Mouse (Mus musculus) heart, embryonic 10.5 days (tissue): ENCODE measurements around the gene Hspb8. TPM values are rescaled to one million over a fixed set of nuclear protein-coding genes. Genes with fewer than 3 reads are reported as not detected.

Experiments
- DNase-seq: peaks from one replicate; pipeline ENCODE4 v3.0.0-alpha.2; 2017; ENCODE audit warnings: low spot score
- H3K27ac ChIP-seq: fragments of 300-500 bp; sonication (generic); 2 replicates; pipeline ENCODE4 v1.5.1; 2016; ENCODE audit warnings: mild to moderate bottlenecking
- H3K27me3 ChIP-seq: fragments of 300-500 bp; sonication (generic); 2 replicates; pipeline ENCODE4 v1.6.1; 2016; ENCODE audit warnings: mild to moderate bottlenecking; ENCODE audit not compliant: poor library complexity, insufficient read depth, severe bottlenecking
- H3K36me3 ChIP-seq: fragments of 300-500 bp; sonication (generic); 2 replicates; pipeline ENCODE4 v1.6.1; 2016; ENCODE audit warnings: mild to moderate bottlenecking, moderate library complexity
- H3K4me1 ChIP-seq: fragments of 300-500 bp; sonication (generic); 2 replicates; pipeline ENCODE4 v1.6.1; 2016; ENCODE audit warnings: mild to moderate bottlenecking
- H3K4me3 ChIP-seq: fragments of 300-500 bp; sonication (generic); 2 replicates; pipeline ENCODE4 v1.5.1; 2016; ENCODE audit warnings: mild to moderate bottlenecking, moderate library complexity
- H3K9me3 ChIP-seq: fragments of 300-500 bp; sonication (generic); 2 replicates; pipeline ENCODE4 v1.6.1; 2016; ENCODE audit warnings: mild to moderate bottlenecking, moderate library complexity
- WGBS: fragments of 180-500 bp; shearing (Covaris S2); methylation state at CpG from one replicate; pipeline ENCODE4 v1.1.7; 2016; 5-methylcytosine and 5-hydroxymethylcytosine counted together
- polyA plus RNA-seq: library from polyadenylated mRNA; unstranded; fragments of >200 nt; fragmentation: Nextera tagmentation; extraction: Ambion mirVana; gene quantifications from 2 replicates; pipeline ENCODE4 v1.2.1, GENCODE M21; 2016

Gene Hspb8
- 26.9 and 40.5 TPM in 2 replicates for polyA plus RNA-seq

DNA sequence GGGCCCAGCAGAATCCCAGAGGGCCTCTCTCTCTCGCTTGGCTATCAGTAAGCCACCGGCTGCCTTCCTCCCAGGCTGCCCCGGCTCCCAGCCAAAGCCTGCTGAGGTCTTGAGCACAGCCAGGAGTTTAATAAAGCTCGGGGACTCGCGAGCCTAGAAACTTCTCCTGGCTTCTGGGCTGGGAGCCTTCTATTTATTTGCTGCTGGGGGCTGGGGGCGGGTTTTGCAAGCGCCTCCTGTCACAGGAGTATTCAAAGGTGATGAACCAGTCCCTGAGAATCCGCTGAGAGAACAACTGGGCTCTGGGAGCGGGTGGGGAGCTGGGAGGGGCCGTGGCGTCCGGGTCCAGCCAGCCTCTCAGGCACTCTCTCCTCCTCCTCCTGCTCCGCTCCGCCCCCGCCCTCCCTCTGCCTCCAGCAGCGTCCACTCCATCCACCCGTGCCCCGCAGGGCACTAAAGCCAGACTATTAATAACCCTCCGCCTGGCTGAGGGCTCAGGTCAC lies at the start of gene Hspb8:
Gene Hspb8 (minus strand): TSS at position 166 of the 503 bp plus-strand sequence.
- no peaks in the 10 kb centered on the region for H3K9me3 ChIP-seq
- DNase-seq = peak; percentile 94

DNA sequence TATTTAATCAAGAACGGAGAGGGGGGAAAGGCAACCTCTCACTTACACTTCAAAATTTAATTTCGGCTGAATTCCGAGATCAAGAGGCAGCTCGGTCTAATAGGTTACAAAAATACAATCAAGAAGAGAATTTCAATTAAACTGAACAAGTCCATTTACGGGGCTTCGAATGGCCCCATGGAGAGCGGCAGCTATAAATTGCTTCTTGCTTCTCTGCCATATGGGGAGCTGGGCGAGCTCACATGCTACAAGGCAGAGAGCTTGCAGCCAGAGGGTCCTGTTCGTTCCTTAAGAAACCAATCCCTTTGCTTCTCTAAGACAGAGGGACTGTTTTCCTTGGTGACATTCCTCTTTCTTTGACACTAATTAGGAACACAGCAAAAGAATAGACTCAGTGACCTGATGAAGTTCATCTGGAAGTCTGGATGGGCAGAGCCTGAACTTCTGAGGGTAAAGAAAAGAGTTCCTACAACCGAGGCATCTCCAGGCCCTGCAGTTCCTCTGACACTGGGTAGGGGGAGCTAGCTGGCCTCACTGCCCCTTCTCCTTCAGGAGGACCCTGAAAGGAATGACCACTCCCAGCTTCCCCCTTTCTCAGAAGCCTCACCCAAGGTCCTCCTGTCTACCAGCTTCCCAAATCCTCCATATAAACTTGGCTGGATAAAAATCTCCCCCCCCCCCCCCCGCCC lies 38.8 kb upstream of the Hspb8 start:
- H3K9me3 ChIP-seq = peaks cover 5% of the 10 kb centered on the region; the same call in 1 of the 2 replicates
- no peak overlapping the region for H3K4me3 ChIP-seq
- H3K36me3 ChIP-seq = no peaks in the 10 kb centered on the region
- no peak for DNase-seq
- H3K27me3 ChIP-seq = no peaks in the 10 kb centered on the region
- no peaks in the 10 kb centered on the region for H3K4me1 ChIP-seq
- 61% methylated on average over 11 of the region's 11 CpGs for WGBS
- no peak overlapping the region for H3K27ac ChIP-seq

More for the DNA sequence above, at the start of gene Hspb8:
- H3K4me3 ChIP-seq = peak within 1 kb of the TSS; percentile 63
- 0 out of 2 replicates have a peak, but pooled peaks cover 3% of the 10 kb centered on the region for H3K36me3 ChIP-seq
- H3K27me3 ChIP-seq = no peaks in the 10 kb centered on the region
- peak within 1 kb of the TSS; percentile 88 for H3K27ac ChIP-seq
- WGBS = under 1% methylated on average over 20 of the region's 20 CpGs
- H3K4me1 ChIP-seq = peaks cover 54% of the 10 kb centered on the region

DNA sequence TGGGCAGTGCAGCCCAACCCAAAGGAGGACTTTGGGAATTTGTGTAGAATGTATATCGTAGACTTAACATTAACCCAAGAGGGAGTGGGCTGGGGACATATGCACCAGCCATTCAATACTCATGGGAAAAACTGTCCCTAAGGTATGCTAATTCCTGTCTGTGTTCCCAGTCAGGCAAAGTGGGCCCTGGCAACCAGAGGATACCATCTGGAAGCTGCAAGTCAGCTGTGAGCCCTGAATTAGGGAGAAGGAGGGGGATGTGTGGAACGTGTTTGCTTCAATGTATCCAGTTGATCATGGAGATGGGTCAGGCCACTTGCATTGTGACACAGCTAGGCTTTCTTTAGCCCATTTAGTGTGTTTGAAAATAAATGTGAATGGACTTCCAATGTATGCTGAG lies 37.3 kb upstream of the Hspb8 start:
- Histone ChIP-seq H3K27me3 (0 out of 2 replicates have a peak, but pooled peaks cover 3% of the 10 kb centered on the region), H3K27ac (no peak overlapping the region), H3K4me1 (no peaks in the 10 kb centered on the region), H3K9me3 (0 out of 2 replicates have a peak, but pooled peaks cover 3% of the 10 kb centered on the region), H3K4me3 (no peak overlapping the region), H3K36me3 (no peaks in the 10 kb centered on the region)
- 80% methylated on average over 2 of the region's 2 CpGs for WGBS
- DNase-seq = no peak

DNA sequence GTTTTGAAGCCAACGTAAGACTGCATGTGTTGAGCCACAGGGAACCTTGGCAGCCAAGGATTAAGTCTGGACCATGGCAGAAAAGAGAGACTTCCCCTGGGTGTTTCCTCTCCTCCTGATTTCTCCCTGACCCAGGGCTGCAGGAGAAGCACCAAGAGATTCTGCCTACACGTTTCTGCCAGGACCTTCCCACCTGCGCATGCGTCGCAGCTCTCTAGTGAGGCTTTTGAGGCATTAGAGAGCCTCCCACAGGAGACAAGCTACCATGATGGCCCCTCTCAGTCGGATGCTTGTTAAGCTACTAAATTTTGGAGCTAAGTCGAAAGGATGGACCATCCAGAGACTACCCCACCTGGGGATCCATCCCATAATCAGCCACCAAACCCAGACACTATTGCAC lies 35.1 kb upstream of the Hspb8 start:
- no peak for DNase-seq
- 87% methylated on average over 7 of the region's 7 CpGs for WGBS
- Histone ChIP-seq H3K4me1 (peaks cover 5% of the 10 kb centered on the region; the same call in 1 of the 2 replicates), H3K27me3 (0 out of 2 replicates have a peak, but pooled peaks cover 9% of the 10 kb centered on the region), H3K9me3 (no peaks in the 10 kb centered on the region), H3K4me3 (no peak overlapping the region), H3K27ac (no peak overlapping the region), H3K36me3 (no peaks in the 10 kb centered on the region)

DNA sequence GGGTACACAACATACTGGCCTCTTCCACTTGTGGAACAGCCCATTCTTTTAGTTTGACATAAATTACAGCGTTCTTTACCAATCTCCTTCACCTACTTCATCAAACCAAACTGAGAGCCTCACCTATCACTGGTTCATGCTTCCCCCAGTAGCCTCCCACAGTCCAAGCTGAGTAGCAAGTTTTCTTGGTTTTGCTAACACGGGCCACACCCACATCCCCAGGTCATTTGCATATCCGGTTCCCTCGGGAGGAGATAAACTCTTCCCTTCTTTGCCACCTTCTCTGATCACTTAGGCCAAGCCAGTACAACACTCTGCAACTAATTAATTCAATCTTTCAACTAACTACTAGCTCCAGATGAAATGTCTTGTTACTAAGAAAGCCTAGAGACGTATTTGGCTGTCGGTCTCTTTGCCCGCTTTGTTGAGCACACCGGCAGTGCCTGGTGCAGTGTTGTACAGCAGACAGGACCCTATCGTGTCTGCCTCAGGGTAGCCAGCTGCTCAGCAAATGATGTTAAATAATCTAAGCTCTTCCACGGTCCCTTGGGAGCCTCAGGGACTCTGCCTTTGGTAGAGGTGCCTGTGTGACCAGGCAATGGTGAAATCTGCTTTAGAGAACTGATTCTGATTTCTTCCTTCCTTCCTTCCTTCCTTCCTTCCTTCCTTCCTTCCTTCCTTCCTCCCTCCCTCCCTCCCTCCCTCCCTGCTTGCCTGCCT lies 34.3 kb upstream of the Hspb8 start:
- no peaks in the 10 kb centered on the region for H3K36me3 ChIP-seq
- no peaks in the 10 kb centered on the region for H3K9me3 ChIP-seq
- H3K4me3 ChIP-seq = peak overlapping the region; percentile 45
- H3K27ac ChIP-seq = no peak overlapping the region
- 0 out of 2 replicates have a peak, but pooled peaks cover 9% of the 10 kb centered on the region for H3K27me3 ChIP-seq
- no peak for DNase-seq
- 24% methylated on average over 10 of the region's 10 CpGs for WGBS
- H3K4me1 ChIP-seq = peaks cover 5% of the 10 kb centered on the region; the same call in 1 of the 2 replicates

DNA sequence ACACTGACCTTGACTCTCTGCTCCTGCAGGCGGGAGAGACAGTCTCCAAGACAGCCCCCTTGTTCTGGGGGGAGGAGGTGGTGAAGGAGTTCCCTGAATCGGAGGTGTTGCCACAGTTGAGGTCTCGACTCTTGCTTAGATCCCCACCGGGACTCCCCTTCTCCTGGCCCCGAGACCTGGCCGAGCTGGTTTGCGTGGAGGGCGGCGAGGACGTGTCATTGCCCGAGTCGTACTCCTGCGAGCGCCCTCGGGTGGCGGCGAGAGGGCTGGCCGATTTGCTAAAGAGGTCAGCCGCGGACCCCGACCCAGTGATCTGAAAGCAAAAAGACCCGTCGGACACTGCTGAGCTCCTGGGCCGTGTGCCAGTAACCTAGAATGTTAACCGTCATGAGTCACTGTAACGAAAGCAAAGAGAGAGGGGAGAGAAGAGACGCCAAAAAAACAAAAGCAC lies 30.8 kb upstream of the Hspb8 start:
- peak overlapping the region; percentile 78 for H3K27ac ChIP-seq
- 0 out of 2 replicates have a peak, but pooled peaks cover 9% of the 10 kb centered on the region for H3K27me3 ChIP-seq
- H3K4me3 ChIP-seq = peak overlapping the region; percentile 54
- H3K36me3 ChIP-seq = no peaks in the 10 kb centered on the region
- peaks cover 31% of the 10 kb centered on the region for H3K4me1 ChIP-seq
- 3% methylated on average over 27 of the region's 27 CpGs for WGBS
- peak; percentile 86 for DNase-seq
- H3K9me3 ChIP-seq = no peaks in the 10 kb centered on the region

DNA sequence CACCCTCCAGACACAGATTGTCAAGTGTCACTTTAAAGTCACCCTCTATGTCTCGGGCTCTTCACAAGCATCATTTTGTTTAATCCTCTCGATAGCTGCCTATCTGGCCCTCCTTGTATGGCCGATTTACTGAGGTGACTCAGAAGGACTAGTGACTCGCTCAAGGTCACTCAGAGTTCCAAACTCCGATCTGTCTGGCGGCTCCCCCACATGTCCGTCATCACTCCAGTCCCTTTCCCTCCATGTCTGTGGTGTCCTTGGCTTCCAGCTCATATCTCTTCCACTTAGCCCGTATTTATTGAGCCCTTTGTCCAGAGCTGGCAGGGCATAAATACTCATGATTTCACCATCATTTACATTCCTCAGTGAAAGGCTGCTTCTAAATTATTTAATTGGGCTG lies 28.2 kb upstream of the Hspb8 start:
- Histone ChIP-seq H3K4me3 (no peak overlapping the region), H3K27me3 (peaks cover 18% of the 10 kb centered on the region; the same call in 1 of the 2 replicates), H3K27ac (peak overlapping the region; percentile 64; the same call in 1 of the 2 replicates), H3K9me3 (no peaks in the 10 kb centered on the region), H3K4me1 (peaks cover 49% of the 10 kb centered on the region), H3K36me3 (no peaks in the 10 kb centered on the region)
- 48% methylated on average over 8 of the region's 8 CpGs for WGBS
- no peak for DNase-seq

DNA sequence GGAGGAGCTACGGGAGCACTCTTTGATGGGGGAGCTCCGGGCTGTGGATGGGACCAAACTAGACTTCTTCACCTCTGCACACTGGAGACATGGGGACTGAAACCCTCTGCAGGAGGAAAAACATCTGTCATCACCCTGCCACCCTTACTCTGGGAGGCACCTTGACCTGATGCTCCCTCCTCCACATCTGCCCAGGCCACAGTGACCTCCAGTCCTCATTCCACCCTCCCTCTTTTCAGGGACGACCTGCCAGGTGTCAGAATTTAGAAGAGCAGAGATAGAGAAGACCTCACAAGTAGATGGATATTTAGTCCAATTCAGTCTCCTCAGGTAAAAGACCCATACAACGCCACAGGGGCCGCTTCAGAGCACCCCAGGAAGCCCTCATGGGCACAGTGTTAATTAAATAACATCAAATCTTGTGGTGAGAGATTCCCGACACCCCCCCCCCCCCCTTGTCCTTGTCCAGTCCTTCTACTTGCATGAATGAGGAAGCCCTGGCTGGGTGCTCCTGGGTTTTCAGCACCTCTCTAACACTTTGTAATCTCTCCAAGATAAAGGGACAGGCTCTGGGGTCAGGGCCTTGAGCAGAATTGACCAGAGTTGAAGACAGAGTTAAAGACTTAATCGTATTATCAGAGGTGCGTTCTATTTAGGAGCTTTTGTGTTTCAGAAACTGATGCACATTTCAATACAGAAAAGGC lies 27.0 kb upstream of the Hspb8 start:
- Histone ChIP-seq H3K4me1 (peaks cover 50% of the 10 kb centered on the region), H3K27ac (peak overlapping the region; percentile 57), H3K27me3 (peaks cover 21% of the 10 kb centered on the region), H3K9me3 (no peaks in the 10 kb centered on the region), H3K36me3 (no peaks in the 10 kb centered on the region), H3K4me3 (peak overlapping the region; percentile 41)
- WGBS = 15% methylated on average over 8 of the region's 8 CpGs
- DNase-seq = no peak

DNA sequence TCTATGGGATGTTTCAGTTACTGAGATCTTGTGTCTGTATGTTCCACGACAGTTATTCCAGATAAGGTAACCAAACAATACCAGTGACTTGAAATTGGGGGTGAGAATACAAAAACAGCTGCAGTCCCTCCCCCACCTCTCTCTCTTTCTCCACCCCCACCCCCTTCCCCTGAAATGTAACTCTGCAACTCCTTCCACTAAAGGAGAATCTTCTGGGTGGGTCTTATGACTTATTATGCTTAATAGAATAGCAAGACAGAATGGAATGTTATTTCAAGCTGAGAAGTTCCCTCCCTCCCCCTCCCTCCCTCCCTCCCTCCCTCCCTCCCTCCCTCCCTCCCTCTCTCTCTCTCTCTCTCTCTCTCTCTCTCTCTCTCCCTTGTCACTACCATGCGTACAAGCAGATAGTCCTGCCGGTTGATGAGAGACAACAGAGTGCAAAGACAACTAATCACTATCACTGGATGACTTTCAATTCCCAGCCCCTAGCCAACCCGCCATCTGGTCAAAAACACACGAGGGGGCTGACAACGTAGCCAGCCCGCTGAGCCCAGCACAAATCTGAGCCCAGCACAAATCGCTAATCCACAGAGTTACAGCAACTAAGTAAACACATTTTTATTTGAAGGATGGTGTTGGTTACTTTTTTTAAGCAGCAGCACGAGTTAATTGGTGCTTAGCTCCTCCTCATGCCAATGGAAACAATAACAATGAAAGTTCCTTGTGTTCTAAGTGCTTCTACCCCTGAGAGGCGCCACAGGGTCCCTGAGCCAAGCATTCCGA lies 25.9 kb upstream of the Hspb8 start:
- Histone ChIP-seq H3K9me3 (no peaks in the 10 kb centered on the region), H3K4me1 (peaks cover 53% of the 10 kb centered on the region), H3K27ac (peak overlapping the region; percentile 57), H3K36me3 (0 out of 2 replicates have a peak, but pooled peaks cover 7% of the 10 kb centered on the region), H3K27me3 (peaks cover 28% of the 10 kb centered on the region), H3K4me3 (peak overlapping the region; percentile 41)
- no peak for DNase-seq
- 2% methylated on average over 9 of the region's 11 CpGs for WGBS

DNA sequence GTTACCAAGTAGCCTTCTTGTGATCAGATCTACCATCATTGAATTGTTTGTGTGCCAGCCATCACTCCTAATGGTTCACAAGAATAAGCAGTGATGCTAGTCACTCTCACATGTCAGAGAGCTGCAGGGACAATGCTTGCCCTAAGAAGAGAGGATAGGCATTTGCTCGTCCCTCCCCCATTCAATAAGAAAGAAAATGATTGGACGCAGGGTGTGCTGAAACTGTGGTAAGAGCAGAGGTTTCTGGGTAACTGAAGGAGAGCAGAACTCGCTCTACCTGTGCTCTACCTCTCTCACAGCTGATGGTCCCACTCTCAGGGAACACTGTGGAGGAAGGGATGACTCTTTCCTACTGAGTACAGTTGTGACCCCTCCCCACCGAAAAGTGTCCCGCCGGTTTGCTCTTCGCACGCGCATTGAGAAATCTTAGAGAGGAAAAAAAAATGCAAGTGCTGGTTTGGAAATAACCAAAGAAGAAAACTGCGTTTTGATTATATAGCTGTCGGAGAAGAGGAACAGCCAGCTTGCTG lies 25.2 kb upstream of the Hspb8 start:
- peak overlapping the region; percentile 36; the same call in 1 of the 2 replicates for H3K27ac ChIP-seq
- no peaks in the 10 kb centered on the region for H3K9me3 ChIP-seq
- WGBS = 29% methylated on average over 11 of the region's 11 CpGs
- peaks cover 49% of the 10 kb centered on the region for H3K4me1 ChIP-seq
- H3K36me3 ChIP-seq = 0 out of 2 replicates have a peak, but pooled peaks cover 7% of the 10 kb centered on the region
- no peak for DNase-seq
- peak overlapping the region; percentile 37 for H3K4me3 ChIP-seq
- H3K27me3 ChIP-seq = peaks cover 34% of the 10 kb centered on the region

DNA sequence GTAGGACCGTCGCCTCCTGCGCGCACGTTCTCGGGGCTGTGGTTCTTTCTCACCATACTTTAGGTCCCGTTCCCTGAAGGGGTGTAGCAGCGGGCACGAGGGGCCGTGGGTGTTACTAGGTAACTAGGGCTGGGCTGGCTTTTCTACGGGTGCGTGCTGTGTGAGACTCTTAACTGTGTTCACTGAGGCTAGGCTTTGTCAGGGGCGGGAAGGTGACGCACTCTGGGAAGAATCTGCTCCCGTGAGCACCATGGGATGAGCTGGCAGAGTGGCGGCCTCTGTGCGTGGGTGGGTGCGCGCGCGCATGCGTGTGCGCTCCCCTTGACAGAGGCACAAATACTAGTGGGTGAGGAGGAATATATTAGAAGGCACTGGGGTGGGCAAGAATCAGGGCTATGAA lies 23.9 kb upstream of the Hspb8 start:
- DNase-seq = no peak
- H3K36me3 ChIP-seq = 0 out of 2 replicates have a peak, but pooled peaks cover 7% of the 10 kb centered on the region
- no peaks in the 10 kb centered on the region for H3K9me3 ChIP-seq
- H3K27ac ChIP-seq = peak overlapping the region; percentile 52
- H3K4me3 ChIP-seq = peak overlapping the region; percentile 15; the same call in 1 of the 2 replicates
- H3K27me3 ChIP-seq = peaks cover 37% of the 10 kb centered on the region
- H3K4me1 ChIP-seq = peaks cover 51% of the 10 kb centered on the region
- 34% methylated on average over 23 of the region's 23 CpGs for WGBS
